Mouse (Mus musculus): ENCODE data around the gene Gnaz.

- TF ChIP-seq CTCF (IDR thresholded peaks at IDR 0.05; ENCODE audit: low read depth) (no peak), EP300 (IDR thresholded peaks at IDR 0.05; ENCODE audit: low read depth) (no peak)
These were observed 35.3 kb upstream of the Gnaz start for GRCm38 (mm10) chr10:74931631-74932030.

All from liver, postnatal 0 days (tissue).